Mouse (Mus musculus): Measurements from ENCODE around the gene Jmjd8. TPM values are rescaled to one million over a fixed set of nuclear protein-coding genes. Genes with fewer than 3 reads are reported as not detected.

Gene Jmjd8
- total RNA-seq, 1 experiment from 2014 or later = 30.2 TPM

Other genes with a start within 250 kb of the Jmjd8 start
- 26.7 to 32.2 TPM (median 29.1 TPM) in 4 replicates for gene Lmf1, start 249.8 kb upstream of the Jmjd8 start, total RNA-seq (2023; ENCODE audit: inconsistent age)
- gene Gng13, start 111.7 kb upstream of the Jmjd8 start, total RNA-seq (2023; ENCODE audit: inconsistent age) = not detected in 4 replicates
- 6.4 to 12.4 TPM (median 8.6 TPM) in 4 replicates for gene Chtf18, start 101.4 kb upstream of the Jmjd8 start, total RNA-seq (2023; ENCODE audit: inconsistent age)
- gene Rpusd1, start 101.2 kb upstream of the Jmjd8 start, total RNA-seq (2023; ENCODE audit: inconsistent age) = 5.2 to 7.4 TPM (median 7.3 TPM) in 4 replicates
- not detected in 4 replicates for gene Mslnl, start 92.8 kb upstream of the Jmjd8 start, total RNA-seq (2023; ENCODE audit: inconsistent age)
- 1.6 TPM in 1 of 4 replicates, not detected in the others for gene Msln, start 74.5 kb upstream of the Jmjd8 start, total RNA-seq (2023; ENCODE audit: inconsistent age)
- 27.3 to 40.0 TPM (median 36.0 TPM) in 4 replicates for gene Narfl, start 55.1 kb upstream of the Jmjd8 start, total RNA-seq (2023; ENCODE audit: inconsistent age)
- 16.0 to 24.2 TPM (median 19.1 TPM) in 4 replicates for gene Haghl, start 43.2 kb upstream of the Jmjd8 start, total RNA-seq (2023; ENCODE audit: inconsistent age)
- gene Ccdc78, start 42.3 kb upstream of the Jmjd8 start, total RNA-seq (2023; ENCODE audit: inconsistent age) = not detected in 4 replicates
- gene Fam173a, start 36.0 kb upstream of the Jmjd8 start, total RNA-seq (2023; ENCODE audit: inconsistent age) = 46.3 to 58.4 TPM (median 50.0 TPM) in 4 replicates
- 1.5 TPM in 1 of 4 replicates, not detected in the others for gene AC134908.4, start 33.2 kb upstream of the Jmjd8 start, total RNA-seq (2023; ENCODE audit: inconsistent age)
- 10.2 to 15.1 TPM (median 13.2 TPM) in 4 replicates for gene Metrn, start 31.7 kb upstream of the Jmjd8 start, total RNA-seq (2023; ENCODE audit: inconsistent age)
- not detected in 4 replicates for gene Fbxl16, start 19.8 kb upstream of the Jmjd8 start, total RNA-seq (2023; ENCODE audit: inconsistent age)
- 17.0 to 23.5 TPM (median 22.7 TPM) in 4 replicates for gene Wdr24, start 5.2 kb upstream of the Jmjd8 start, total RNA-seq (2023; ENCODE audit: inconsistent age)
- 62.5 to 74.1 TPM (median 64.8 TPM) in 4 replicates for gene Stub1, start 4.5 kb downstream of the Jmjd8 start, total RNA-seq (2023; ENCODE audit: inconsistent age)
- gene Rhbdl1, start 8.4 kb downstream of the Jmjd8 start, total RNA-seq (2023; ENCODE audit: inconsistent age) = 0.84 to 2.9 TPM (median 1.9 TPM) in 4 replicates
- 3.4 to 4.4 TPM (median 3.6 TPM) in 4 replicates for gene Gm20683, start 12.9 kb downstream of the Jmjd8 start, total RNA-seq (2023; ENCODE audit: inconsistent age)
- 61.4 to 71.1 TPM (median 69.6 TPM) in 4 replicates for gene Rhot2, start 16.0 kb downstream of the Jmjd8 start, total RNA-seq (2023; ENCODE audit: inconsistent age)
- 33.3 to 45.0 TPM (median 38.3 TPM) in 4 replicates for gene Wdr90, start 32.6 kb downstream of the Jmjd8 start, total RNA-seq (2023; ENCODE audit: inconsistent age)
- 0.69 to 3.3 TPM (median 3.0 TPM) in 3 of 4 replicates, not detected in the other for gene Mcrip2, start 39.9 kb downstream of the Jmjd8 start, total RNA-seq (2023; ENCODE audit: inconsistent age)
- gene Mettl26, start 46.2 kb downstream of the Jmjd8 start, total RNA-seq (2023; ENCODE audit: inconsistent age) = 24.4 to 27.9 TPM (median 26.1 TPM) in 4 replicates
- gene Wfikkn1, start 52.0 kb downstream of the Jmjd8 start, total RNA-seq (2023; ENCODE audit: inconsistent age) = 5.7 to 6.6 TPM (median 6.0 TPM) in 4 replicates
- 20.9 to 25.3 TPM (median 23.0 TPM) in 4 replicates for gene Rab40c, start 90.9 kb downstream of the Jmjd8 start, total RNA-seq (2023; ENCODE audit: inconsistent age)
- gene Pigq, start 116.1 kb downstream of the Jmjd8 start, total RNA-seq (2023; ENCODE audit: inconsistent age) = 75.7 to 84.9 TPM (median 77.1 TPM) in 4 replicates
- not detected in 4 replicates for gene Nhlrc4, start 116.1 kb downstream of the Jmjd8 start, total RNA-seq (2023; ENCODE audit: inconsistent age)
- 0.21 TPM in 1 of 4 replicates, not detected in the others for gene A930017K11Rik, start 123.7 kb downstream of the Jmjd8 start, total RNA-seq (2023; ENCODE audit: inconsistent age)
- 35.7 to 39.1 TPM (median 38.2 TPM) in 4 replicates for gene Capn15, start 156.9 kb downstream of the Jmjd8 start, total RNA-seq (2023; ENCODE audit: inconsistent age)
- gene Rab11fip3, start 240.7 kb downstream of the Jmjd8 start, total RNA-seq (2023; ENCODE audit: inconsistent age) = 9.1 to 12.2 TPM (median 10.4 TPM) in 4 replicates